Mouse (Mus musculus): Measurements from ENCODE around the gene Tmem183a. TPM values are rescaled to one million over a fixed set of nuclear protein-coding genes. Genes with fewer than 3 reads are reported as not detected.

The Tmem183a gene
- polyA plus RNA-seq (2015; fragmentation: Nextera tagmentation; extraction: Ambion mirVana): 126 and 131 TPM in 2 replicates

DNA sequence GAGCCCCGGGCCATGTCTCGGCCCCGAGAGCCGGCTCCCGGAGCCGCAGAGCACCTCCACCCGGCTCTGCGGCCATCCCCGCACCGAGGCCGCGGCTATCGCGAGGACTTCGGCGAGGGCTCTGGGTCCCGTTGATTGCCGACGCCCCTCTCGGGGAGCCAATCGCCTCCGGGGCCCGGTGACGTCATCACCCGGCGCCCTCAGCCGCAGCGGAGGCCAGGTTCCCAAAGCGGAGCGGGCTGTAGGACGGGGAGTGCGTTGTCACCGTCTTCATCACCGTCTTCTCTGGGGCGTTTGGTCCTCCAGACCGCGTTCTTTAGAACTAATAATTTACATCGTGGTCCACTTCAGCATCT lies at the start of gene Tmem183a:
TSS of gene Tmem183a (minus strand) at position 123 of the 356 bp plus-strand sequence.
- Histone ChIP-seq H3K36me3 (ENCODE audit: poor library complexity, severe bottlenecking) (peaks cover 25% of the 10 kb centered on the region), H3K9ac (peak within 1 kb of the TSS; percentile 93), H3K27me3 (no peaks in the 10 kb centered on the region), H3K4me2 (peak within 1 kb of the TSS; percentile 86), H3K9me3 (replicated peaks) (no peaks in the 10 kb centered on the region), H3K4me3 (peak within 1 kb of the TSS; percentile 89), H3K4me1 (peaks cover 20% of the 10 kb centered on the region), H3K27ac (peak within 1 kb of the TSS; percentile 75)
- WGBS: under 1% methylated on average over 38 of the region's 38 CpGs
- ATAC-seq: peak; percentile 99

DNA sequence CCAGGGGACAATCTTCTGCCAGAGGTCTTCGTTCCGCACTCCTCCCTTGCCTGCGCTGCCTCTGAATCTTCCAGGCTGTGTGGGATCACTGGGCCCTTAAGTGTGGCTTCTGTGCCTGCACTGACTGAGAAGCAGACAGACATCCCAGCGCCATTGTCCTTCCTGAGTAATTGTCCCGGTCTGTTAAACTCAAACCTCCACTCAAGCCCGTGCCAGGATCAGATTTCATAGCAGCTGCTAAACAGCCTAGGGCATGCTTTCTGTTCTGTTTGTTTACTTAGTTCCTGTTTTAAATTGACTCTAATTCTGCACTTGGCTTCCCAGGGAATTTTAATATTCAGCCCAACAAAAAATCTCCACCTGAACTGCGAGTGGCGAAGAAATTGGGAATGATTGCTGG lies 46.3 kb upstream of the Tmem183a start:
- Histone ChIP-seq H3K9me3 (replicated peaks) (no peaks in the 10 kb centered on the region), H3K27ac (no peak overlapping the region), H3K9ac (no peak overlapping the region), H3K36me3 (ENCODE audit: poor library complexity, severe bottlenecking) (peaks cover 39% of the 10 kb centered on the region), H3K27me3 (no peaks in the 10 kb centered on the region), H3K4me2 (no peak overlapping the region), H3K4me3 (no peak overlapping the region), H3K4me1 (peaks cover 8% of the 10 kb centered on the region)
- ATAC-seq: no peak
- WGBS: 85% methylated on average over 8 of the region's 8 CpGs

DNA sequence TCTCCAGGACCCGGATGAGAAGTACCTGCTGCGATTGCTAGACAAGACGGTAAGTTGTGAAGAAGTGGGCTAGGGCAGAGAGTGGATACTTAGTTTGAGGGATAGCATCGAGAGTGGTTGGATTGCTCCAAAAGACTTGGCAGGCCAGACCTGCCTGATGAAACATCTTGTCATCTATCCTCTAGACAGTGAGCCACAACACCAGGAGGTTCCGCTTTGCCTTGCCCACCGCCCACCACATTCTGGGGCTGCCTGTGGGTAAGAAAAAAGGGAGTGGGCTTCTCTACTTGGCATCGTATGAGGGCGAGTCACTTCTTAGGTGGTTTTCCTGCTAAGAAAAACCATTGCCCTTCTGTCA lies 44.6 kb upstream of the Tmem183a start:
- Histone ChIP-seq H3K27me3 (no peaks in the 10 kb centered on the region), H3K9ac (peak overlapping the region; percentile 80), H3K4me3 (peak overlapping the region; percentile 82), H3K4me2 (peak overlapping the region; percentile 91), H3K27ac (no peak overlapping the region), H3K9me3 (replicated peaks) (no peaks in the 10 kb centered on the region), H3K36me3 (ENCODE audit: poor library complexity, severe bottlenecking) (peaks cover 34% of the 10 kb centered on the region), H3K4me1 (peaks cover 8% of the 10 kb centered on the region)
- peak; percentile 41; the same call in 1 of the 2 replicates for ATAC-seq
- WGBS: 44% methylated on average over 8 of the region's 8 CpGs

DNA sequence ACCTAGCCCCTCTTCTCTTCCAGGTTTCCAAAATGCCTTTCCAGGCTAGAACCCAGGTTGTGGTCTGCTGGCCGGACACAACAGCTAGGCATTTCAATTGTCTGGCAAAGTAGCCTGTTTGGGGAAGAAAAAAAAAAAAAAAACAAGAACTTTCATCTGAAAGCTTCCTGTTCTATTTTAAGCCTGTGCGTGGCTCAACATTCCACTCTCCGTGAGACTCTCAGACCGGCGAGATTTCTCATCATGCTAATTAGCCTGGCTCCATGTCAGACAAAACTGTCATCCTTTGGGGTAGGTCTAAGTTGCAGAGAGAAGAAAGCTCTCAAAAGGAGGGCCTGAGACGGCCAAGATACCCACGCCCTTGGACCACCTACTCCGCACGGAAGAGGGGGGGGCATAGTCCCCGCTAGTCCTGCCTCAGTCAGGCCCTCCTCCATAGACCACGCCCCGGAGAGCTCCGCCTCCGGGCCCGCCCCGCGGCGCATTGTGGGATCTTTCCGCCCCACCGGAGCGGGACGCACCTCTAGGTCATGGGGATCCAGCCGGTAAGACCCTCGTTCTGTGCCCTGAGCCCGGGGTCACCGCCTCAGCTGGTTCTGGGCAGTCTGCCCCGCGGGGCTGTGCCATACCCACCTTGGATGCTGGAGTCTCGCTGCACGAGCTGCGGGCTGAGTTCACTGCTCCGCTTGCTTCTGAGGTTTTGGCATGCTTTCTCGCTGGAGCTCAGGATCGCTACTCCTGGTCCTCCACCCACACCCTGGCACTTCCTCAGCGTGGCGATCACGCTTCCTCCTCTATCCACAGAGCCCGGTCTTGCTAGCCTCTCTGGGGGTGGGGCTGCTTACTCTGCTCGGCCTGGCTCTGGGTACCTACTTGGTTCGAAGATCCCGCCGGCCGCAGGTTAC lies 44.0 kb upstream of the Tmem183a start, which contains the start of gene Cyb5r1:
TSS of gene Cyb5r1 (plus strand) at position 51 of the 905 bp plus-strand sequence.
- H3K4me1 ChIP-seq: peaks cover 8% of the 10 kb centered on the region
- no peaks in the 10 kb centered on the region for H3K27me3 ChIP-seq
- WGBS: 2% methylated on average over 43 of the region's 43 CpGs
- no peak within 1 kb of the TSS for H3K27ac ChIP-seq
- peak within 1 kb of the TSS; percentile 91 for H3K4me2 ChIP-seq
- peak within 1 kb of the TSS; percentile 82 for H3K4me3 ChIP-seq
- no peaks in the 10 kb centered on the region for H3K9me3 ChIP-seq (replicated peaks)
- ATAC-seq: peak; percentile 98
- peak within 1 kb of the TSS; percentile 80 for H3K9ac ChIP-seq
- peaks cover 30% of the 10 kb centered on the region for H3K36me3 ChIP-seq (ENCODE audit: poor library complexity, severe bottlenecking)

DNA sequence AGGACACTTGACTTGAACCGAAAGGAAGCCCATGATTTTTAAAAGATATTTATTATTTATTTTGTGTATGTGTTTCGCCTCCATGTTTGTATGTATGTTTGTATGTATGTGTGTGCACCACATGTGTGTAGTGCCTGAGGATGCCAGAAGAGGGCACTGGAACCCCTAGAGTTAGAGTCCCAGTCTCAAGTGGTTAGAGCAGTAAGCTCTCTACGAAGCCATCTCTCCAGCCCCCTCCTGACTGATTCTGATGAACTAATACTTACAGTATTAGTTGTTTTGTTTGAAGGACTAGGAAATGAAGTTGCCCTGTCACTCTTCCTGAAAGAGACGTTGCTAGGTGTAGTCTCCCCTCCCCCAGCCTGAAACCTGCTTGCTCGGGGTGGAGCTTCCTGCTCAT lies 38.0 kb upstream of the Tmem183a start:
- Histone ChIP-seq H3K4me3 (no peak overlapping the region), H3K4me1 (no peaks in the 10 kb centered on the region), H3K36me3 (ENCODE audit: poor library complexity, severe bottlenecking) (no peaks in the 10 kb centered on the region), H3K27me3 (no peaks in the 10 kb centered on the region), H3K9ac (no peak overlapping the region), H3K9me3 (replicated peaks) (no peaks in the 10 kb centered on the region), H3K27ac (no peak overlapping the region), H3K4me2 (no peak overlapping the region)
- no peak for ATAC-seq
- WGBS: 57% methylated on average over 5 of the region's 5 CpGs

DNA sequence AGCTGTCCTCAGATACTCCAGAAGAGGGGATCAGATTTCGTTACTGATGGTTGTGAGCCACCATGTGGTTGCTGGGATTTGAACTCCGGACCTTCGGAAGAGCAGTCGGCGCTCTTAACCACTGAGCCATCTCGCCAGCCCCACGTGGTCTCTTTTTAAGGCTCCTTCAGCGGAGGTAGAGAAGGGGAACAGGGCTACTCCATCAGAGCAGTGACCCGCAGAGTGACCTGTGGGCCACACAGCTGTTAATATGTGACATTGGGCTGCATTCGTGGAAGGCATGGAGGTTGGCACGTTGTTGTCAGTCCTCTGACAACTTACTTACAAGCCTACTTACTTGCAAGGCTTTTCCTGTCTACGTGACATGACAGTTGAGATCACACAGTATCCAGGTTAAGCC lies 36.4 kb upstream of the Tmem183a start:
- WGBS: 90% methylated on average over 12 of the region's 12 CpGs
- no peak for ATAC-seq
- Histone ChIP-seq H3K27ac (no peak overlapping the region), H3K9me3 (replicated peaks) (no peaks in the 10 kb centered on the region), H3K36me3 (ENCODE audit: poor library complexity, severe bottlenecking) (no peaks in the 10 kb centered on the region), H3K4me1 (no peaks in the 10 kb centered on the region), H3K27me3 (no peaks in the 10 kb centered on the region), H3K4me3 (no peak overlapping the region), H3K9ac (no peak overlapping the region), H3K4me2 (no peak overlapping the region)

DNA sequence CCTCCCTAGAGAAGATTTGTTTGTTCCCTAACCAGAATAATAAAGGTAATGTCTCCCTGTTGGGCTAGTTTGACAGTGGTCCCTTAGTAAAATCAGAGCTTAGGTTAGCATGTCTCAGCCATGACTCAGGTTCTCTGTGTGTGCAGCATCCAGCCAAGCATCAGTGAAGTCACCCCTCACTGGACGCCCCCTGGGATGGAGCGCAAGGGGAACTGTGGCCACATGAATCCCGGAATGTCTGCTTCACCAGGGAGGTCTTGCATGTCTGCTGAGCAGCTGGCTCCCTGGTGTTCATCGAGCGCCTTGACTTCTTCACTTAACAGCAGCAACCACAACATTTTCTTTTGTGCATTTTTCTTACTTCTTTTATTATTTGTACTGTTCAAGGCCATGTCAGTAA lies 32.0 kb upstream of the Tmem183a start:
- no peaks in the 10 kb centered on the region for H3K9me3 ChIP-seq (replicated peaks)
- no peaks in the 10 kb centered on the region for H3K4me1 ChIP-seq
- H3K9ac ChIP-seq: no peak overlapping the region
- 73% methylated on average over 5 of the region's 5 CpGs for WGBS
- H3K27ac ChIP-seq: no peak overlapping the region
- no peak for ATAC-seq
- no peak overlapping the region for H3K4me2 ChIP-seq
- no peak overlapping the region for H3K4me3 ChIP-seq
- 0 out of 2 replicates have a peak, but pooled peaks cover 7% of the 10 kb centered on the region for H3K27me3 ChIP-seq
- no peaks in the 10 kb centered on the region for H3K36me3 ChIP-seq (ENCODE audit: poor library complexity, severe bottlenecking)

DNA sequence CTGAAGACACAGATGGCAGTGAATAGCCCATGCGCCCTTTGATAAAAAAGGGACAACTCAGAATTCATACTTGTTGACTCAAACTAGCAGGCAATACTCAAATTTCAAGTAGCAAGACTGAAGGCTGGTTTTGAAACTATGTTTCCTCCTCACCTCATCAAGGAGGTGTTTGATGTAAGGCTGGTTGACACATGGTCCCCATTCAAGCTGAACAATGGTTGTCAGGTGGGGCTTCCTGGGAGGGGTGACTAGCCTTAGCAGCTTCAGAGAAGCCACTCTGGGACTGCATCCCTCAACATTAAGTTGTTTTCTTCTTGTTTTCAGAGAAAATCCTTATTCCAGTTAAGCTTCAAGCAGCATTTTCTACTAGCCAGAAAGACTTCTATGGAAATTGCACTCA lies 23.9 kb upstream of the Tmem183a start, which contains the start of gene 4933406M09Rik:
TSS of gene 4933406M09Rik (plus strand) at position 275 of the 400 bp plus-strand sequence.
- 100% methylated on average over 1 of the region's 1 CpGs for WGBS
- ATAC-seq: no peak

DNA sequence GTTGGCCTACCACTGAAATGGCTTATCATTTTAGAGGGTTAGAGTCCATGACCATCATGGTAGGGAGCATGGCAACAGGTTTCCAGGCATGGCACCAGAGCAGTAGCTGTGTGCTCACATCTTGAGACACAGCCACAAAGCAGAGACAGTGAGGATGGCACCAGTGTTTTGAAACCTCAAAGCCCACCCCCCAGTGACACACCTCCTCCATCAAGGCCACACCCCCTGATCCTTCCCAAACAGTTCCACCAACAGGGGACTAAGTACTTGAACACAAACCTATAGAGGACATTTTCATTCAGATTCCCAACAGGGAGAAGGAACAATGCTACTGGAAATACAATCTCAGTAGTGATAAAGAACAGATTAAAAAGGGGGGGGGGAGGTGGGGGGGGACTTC lies 23.4 kb upstream of the Tmem183a start:
- Histone ChIP-seq H3K4me2 (no peak overlapping the region), H3K27ac (no peak overlapping the region), H3K4me3 (no peak overlapping the region), H3K36me3 (ENCODE audit: poor library complexity, severe bottlenecking) (no peaks in the 10 kb centered on the region), H3K27me3 (peaks cover 10% of the 10 kb centered on the region; the same call in 1 of the 2 replicates), H3K9me3 (replicated peaks) (no peaks in the 10 kb centered on the region), H3K4me1 (peaks cover 10% of the 10 kb centered on the region; the same call in 1 of the 2 replicates), H3K9ac (no peak overlapping the region)
- no peak for ATAC-seq

More for the DNA sequence above, 23.9 kb upstream of the Tmem183a start, which contains the start of gene 4933406M09Rik:
- no peaks in the 10 kb centered on the region for H3K36me3 ChIP-seq (ENCODE audit: poor library complexity, severe bottlenecking)
- peaks cover 10% of the 10 kb centered on the region; the same call in 1 of the 2 replicates for H3K27me3 ChIP-seq
- no peak within 1 kb of the TSS for H3K4me2 ChIP-seq
- H3K9me3 ChIP-seq (replicated peaks): no peaks in the 10 kb centered on the region
- no peak within 1 kb of the TSS for H3K27ac ChIP-seq
- H3K9ac ChIP-seq: no peak within 1 kb of the TSS
- H3K4me1 ChIP-seq: peaks cover 10% of the 10 kb centered on the region; the same call in 1 of the 2 replicates
- H3K4me3 ChIP-seq: no peak within 1 kb of the TSS

DNA sequence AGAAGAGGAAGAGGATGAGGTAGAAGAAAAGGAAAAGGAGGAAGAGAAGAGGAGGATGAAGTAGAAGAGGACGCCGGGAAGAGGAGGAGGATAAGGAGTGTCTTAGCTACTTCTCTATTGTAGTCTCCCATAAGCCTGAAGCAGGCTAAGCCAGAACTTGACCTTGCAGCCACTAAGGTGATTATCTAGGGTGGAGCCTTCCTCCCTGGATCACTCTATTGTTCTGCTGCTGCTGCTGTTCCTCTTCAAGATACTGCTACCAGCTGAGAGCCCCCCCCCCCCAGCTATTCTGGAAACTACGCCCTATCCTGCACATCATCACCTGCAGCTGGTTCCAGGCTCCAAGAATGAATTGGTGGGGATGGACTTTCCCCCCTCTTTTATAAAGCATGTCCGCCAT lies 22.8 kb upstream of the Tmem183a start:
- peaks cover 10% of the 10 kb centered on the region; the same call in 1 of the 2 replicates for H3K4me1 ChIP-seq
- H3K4me2 ChIP-seq: no peak overlapping the region
- no peak overlapping the region for H3K4me3 ChIP-seq
- H3K27me3 ChIP-seq: peaks cover 9% of the 10 kb centered on the region; the same call in 1 of the 2 replicates
- WGBS: 93% methylated on average over 4 of the region's 4 CpGs
- no peaks in the 10 kb centered on the region for H3K36me3 ChIP-seq (ENCODE audit: poor library complexity, severe bottlenecking)
- no peak for ATAC-seq
- H3K9ac ChIP-seq: no peak overlapping the region
- no peak overlapping the region for H3K27ac ChIP-seq
- H3K9me3 ChIP-seq (replicated peaks): no peaks in the 10 kb centered on the region

DNA sequence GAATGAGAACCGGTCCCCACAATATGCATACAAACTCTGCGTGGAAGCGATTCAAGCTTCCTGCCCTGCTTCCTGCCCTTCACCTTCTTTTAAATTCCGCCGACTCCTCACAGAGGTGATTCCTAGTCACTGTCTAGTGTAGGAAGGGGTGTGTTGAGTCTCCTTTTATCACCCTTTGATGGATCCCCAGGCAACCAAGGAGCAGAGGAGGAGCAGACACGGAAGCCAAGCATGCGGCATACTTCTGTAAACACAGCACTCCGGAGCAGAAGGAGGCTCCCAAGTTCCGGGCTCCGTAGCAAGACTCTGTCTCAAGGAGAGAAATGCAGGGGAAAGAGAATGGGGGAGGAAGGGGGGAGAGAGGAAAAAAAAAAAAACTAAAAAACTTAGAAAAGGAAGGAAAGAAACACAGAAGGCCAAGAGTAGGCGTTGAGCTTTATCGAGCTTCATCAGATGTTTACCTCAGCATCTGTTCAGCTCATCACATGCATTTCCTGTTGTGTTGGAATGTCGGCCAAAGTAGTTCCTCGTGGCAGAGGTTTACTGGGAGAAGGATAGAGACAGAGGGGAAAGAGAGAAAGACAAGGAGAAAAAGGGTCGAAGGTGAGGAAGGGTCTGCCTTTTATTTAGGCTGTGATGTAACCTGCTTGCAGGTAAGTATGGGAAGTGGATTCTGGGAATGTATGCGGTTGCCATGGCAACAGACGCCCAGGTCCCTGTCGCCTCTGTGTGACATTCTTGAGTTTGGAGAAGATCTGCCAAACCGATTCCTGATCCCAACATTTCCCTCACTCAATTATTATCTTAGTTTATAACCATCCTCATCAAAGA lies 20.2 kb upstream of the Tmem183a start:
- Histone ChIP-seq H3K4me3 (peak overlapping the region; percentile 23), H3K4me2 (peak overlapping the region; percentile 54), H3K27me3 (peaks cover 3% of the 10 kb centered on the region; the same call in 1 of the 2 replicates), H3K4me1 (peaks cover 10% of the 10 kb centered on the region; the same call in 1 of the 2 replicates), H3K36me3 (ENCODE audit: poor library complexity, severe bottlenecking) (no peaks in the 10 kb centered on the region), H3K27ac (no peak overlapping the region), H3K9me3 (replicated peaks) (no peaks in the 10 kb centered on the region), H3K9ac (0 out of 2 replicates have a peak overlapping the region, but pooled peaks have one; percentile 34)
- 16% methylated on average over 19 of the region's 19 CpGs for WGBS
- ATAC-seq: no peak
